Mouse (Mus musculus) kidney, embryonic 16.5 days (tissue): ENCODE results near the gene Ptprt. TPM values are rescaled to one million over a fixed set of nuclear protein-coding genes. Genes with fewer than 3 reads are reported as not detected.
A peak's percentile ranks its signal among the peaks of the same experiment; 100 is the strongest.

ENCODE experiments used
- ATAC-seq: fragments of 200-750 bp; cut with Nextera tagmentation; 2 replicates; pipeline ENCODE4 v1.8.0; 2017; ENCODE audit warnings: moderate TSS enrichment; ENCODE audit not compliant: low FRiP score, low TSS enrichment
- H3K27ac ChIP-seq: fragments of 300-500 bp; sonication (generic); 2 replicates; pipeline ENCODE4 v1.5.1; 2014; ENCODE audit warnings: low read length
- H3K27me3 ChIP-seq: fragments of 300-500 bp; sonication (generic); 2 replicates; pipeline ENCODE4 v1.6.1; 2014; ENCODE audit warnings: low read length, control low read depth, mixed read lengths; ENCODE audit not compliant: insufficient read depth
- H3K36me3 ChIP-seq: fragments of 300-500 bp; sonication (generic); 2 replicates; pipeline ENCODE4 v1.6.1; 2014; ENCODE audit warnings: low read length, control low read depth, mixed read lengths; ENCODE audit not compliant: insufficient read depth
- H3K4me1 ChIP-seq: fragments of 300-500 bp; sonication (generic); 2 replicates; pipeline ENCODE4 v1.6.1; 2014; ENCODE audit warnings: low read length, control low read depth, mixed read lengths; ENCODE audit not compliant: insufficient read depth
- H3K4me2 ChIP-seq: fragments of 300-500 bp; sonication (generic); replicated peaks from 2 replicates; pipeline ENCODE4 v1.6.1; 2014; ENCODE audit warnings: low read depth, low read length
- H3K4me3 ChIP-seq: fragments of 300-500 bp; sonication (generic); 2 replicates; pipeline ENCODE4 v1.5.1; 2014; ENCODE audit warnings: mild to moderate bottlenecking, low read length
- H3K9ac ChIP-seq: fragments of 300-500 bp; sonication (generic); replicated peaks from 2 replicates; pipeline ENCODE4 v1.6.1; 2014; ENCODE audit warnings: low read length
- H3K9me3 ChIP-seq: fragments of 300-500 bp; sonication (generic); 2 replicates; pipeline ENCODE4 v1.6.1; 2016; ENCODE audit warnings: low read length, control low read depth
- WGBS: fragments of 180-500 bp; shearing (Covaris S2); extraction: QIAGEN DNeasy Blood & Tissue Kit; methylation state at CpG from one replicate; pipeline ENCODE4 v1.1.7; 2014; 5-methylcytosine and 5-hydroxymethylcytosine counted together
- polyA plus RNA-seq: library from polyadenylated mRNA; unstranded; fragments of >200 nt; fragmentation: Nextera tagmentation; extraction: Ambion mirVana; gene quantifications from 2 replicates; pipeline ENCODE4 v1.2.1, GENCODE M21; 2015

The Ptprt gene
- polyA plus RNA-seq, 1 experiment from 2014 or later: 3.2 TPM

DNA sequence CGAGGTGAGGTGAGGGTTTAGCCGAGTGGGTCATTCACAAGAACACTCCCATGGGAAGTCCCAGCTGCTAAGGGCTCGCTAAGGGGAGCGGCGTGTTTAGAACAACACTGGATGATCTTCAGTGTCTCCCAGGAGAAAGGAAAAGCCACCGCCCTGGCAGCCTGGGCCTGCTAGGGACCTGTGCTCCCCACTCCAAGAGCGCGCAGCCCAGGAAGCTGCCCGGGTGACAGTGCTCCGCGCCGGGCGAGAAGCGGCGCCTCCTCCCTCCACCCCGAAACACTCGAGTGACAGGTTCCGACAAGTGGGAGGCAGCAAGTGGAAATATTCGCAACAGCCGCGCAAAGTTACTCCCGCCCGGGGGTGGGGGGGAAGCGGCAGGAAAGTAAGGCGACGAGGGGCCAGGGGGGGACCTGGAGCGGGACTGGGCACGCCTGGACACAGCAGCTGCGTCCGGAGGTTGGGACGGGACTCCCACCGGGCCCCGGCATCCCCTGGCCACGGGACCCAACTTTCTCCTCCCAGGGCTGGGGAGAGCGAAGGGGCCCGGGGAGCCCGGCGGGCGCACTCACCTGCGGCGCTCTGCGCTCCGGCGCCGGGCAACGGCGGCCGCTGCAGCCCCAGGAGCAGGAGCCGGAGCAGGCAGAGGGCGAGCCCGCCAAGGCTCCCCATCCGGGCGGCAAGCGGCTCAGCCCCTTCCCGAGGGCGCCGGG is 561 bp downstream of the Ptprt start:
- no peaks in the 10 kb centered on the region for H3K9me3 ChIP-seq
- ATAC-seq: peak; percentile 39; the same call in 1 of the 2 replicates
- under 1% methylated on average over 45 of the region's 57 CpGs for WGBS

DNA sequence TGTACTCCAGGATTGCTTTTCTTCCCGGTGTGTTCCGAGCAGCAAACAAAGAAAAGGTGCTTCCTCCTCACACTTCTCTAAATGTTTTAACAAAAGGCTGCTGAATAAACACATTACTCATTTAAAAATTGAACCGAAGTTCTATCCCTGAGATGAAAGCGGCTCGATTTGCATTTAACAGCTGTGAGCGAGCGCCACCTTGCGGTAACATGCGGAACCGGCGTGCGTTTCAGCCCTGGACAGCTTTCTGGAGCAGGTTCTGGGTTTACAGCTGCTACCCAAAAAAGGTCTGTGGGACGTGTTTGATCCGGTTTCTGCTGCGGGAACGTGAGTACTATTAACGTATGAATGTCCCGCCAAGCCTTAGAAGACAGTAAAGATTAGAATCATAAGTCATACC is 1.9 kb downstream of the Ptprt start:
- H3K27me3 ChIP-seq: peaks cover 64% of the 10 kb centered on the region
- peaks cover 26% of the 10 kb centered on the region for H3K4me1 ChIP-seq
- WGBS: under 1% methylated on average over 18 of the region's 18 CpGs
- no peak overlapping the region for H3K27ac ChIP-seq
- no peak overlapping the region for H3K9ac ChIP-seq
- ATAC-seq: no peak
- no peaks in the 10 kb centered on the region for H3K36me3 ChIP-seq
- no peaks in the 10 kb centered on the region for H3K9me3 ChIP-seq
- H3K4me2 ChIP-seq: peak overlapping the region; percentile 95
- peak overlapping the region; percentile 56 for H3K4me3 ChIP-seq

More for the DNA sequence above, 561 bp downstream of the Ptprt start:
- Histone ChIP-seq H3K27ac (no peak overlapping the region), H3K36me3 (no peaks in the 10 kb centered on the region), H3K4me2 (peak overlapping the region; percentile 95), H3K27me3 (peaks cover 64% of the 10 kb centered on the region), H3K9ac (peak overlapping the region; percentile 64), H3K4me1 (peaks cover 26% of the 10 kb centered on the region), H3K4me3 (peak overlapping the region; percentile 56)

DNA sequence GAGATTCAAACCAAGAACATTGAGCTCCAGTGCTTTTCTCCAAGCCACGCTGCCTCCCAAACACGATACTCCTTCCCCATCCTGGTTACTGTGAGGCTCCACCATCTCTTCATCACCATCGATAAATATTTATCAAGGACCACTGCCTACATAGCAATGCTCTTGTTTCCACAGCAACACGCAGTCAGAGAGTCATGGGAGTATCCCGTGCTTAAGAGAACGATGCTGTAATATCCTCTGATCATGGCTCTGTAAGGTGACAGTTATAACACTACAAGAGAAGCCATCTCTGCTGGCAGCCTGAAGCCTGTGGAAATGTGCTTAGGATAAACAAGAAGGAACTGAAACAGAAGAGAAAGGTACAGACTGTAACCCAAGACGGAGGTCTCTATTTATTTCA is 3.4 kb downstream of the Ptprt start:
- H3K27ac ChIP-seq: no peak overlapping the region
- no peaks in the 10 kb centered on the region for H3K36me3 ChIP-seq
- 46% methylated on average over 7 of the region's 7 CpGs for WGBS
- H3K27me3 ChIP-seq: peaks cover 64% of the 10 kb centered on the region
- no peak overlapping the region for H3K9ac ChIP-seq
- H3K4me2 ChIP-seq: no peak overlapping the region
- H3K4me1 ChIP-seq: peaks cover 26% of the 10 kb centered on the region
- no peak for ATAC-seq
- H3K9me3 ChIP-seq: no peaks in the 10 kb centered on the region
- no peak overlapping the region for H3K4me3 ChIP-seq

- H3K27ac ChIP-seq: no peak overlapping the region
- H3K9me3 ChIP-seq: no peaks in the 10 kb centered on the region
- ATAC-seq: no peak
- H3K36me3 ChIP-seq: no peaks in the 10 kb centered on the region
- H3K9ac ChIP-seq: no peak overlapping the region
- H3K4me1 ChIP-seq: peaks cover 3% of the 10 kb centered on the region
- WGBS: 85% methylated on average over 4 of the region's 4 CpGs
- H3K4me3 ChIP-seq: no peak overlapping the region
- no peak overlapping the region for H3K4me2 ChIP-seq
- H3K27me3 ChIP-seq: peaks cover 33% of the 10 kb centered on the region
Measured at GRCm38 (mm10) chr2:162654416-162654815, 6.5 kb downstream of the Ptprt start.

DNA sequence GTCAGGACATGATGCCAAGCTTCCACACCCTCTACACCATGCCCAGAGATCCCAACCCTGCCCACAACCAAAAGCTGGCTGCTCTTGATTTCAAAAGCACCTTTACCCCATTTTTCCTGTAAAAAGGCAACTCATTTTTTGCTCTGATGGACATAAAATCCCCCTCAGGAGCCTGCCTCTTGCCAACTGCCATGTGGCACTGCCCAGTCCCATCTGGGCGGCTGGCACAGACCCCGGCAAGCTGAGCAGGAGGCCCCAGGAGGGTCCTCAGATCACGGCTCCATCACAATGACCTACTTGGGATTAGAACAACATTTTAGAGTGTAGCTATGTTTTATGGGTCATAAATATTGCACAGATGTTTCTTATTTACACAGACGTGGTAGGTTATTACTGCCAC is 22.3 kb downstream of the Ptprt start:
- Histone ChIP-seq H3K27ac (no peak overlapping the region), H3K4me2 (no peak overlapping the region), H3K27me3 (no peaks in the 10 kb centered on the region), H3K36me3 (no peaks in the 10 kb centered on the region), H3K4me1 (0 out of 2 replicates have a peak, but pooled peaks cover 3% of the 10 kb centered on the region), H3K9ac (no peak overlapping the region), H3K4me3 (no peak overlapping the region), H3K9me3 (no peaks in the 10 kb centered on the region)
- ATAC-seq: no peak
- 54% methylated on average over 4 of the region's 4 CpGs for WGBS

- 0 out of 2 replicates have a peak, but pooled peaks cover 3% of the 10 kb centered on the region for H3K4me1 ChIP-seq
- no peak overlapping the region for H3K4me3 ChIP-seq
- H3K9ac ChIP-seq: no peak overlapping the region
- ATAC-seq: no peak
- no peak overlapping the region for H3K4me2 ChIP-seq
- 65% methylated on average over 1 of the region's 1 CpGs for WGBS
- H3K27ac ChIP-seq: no peak overlapping the region
- no peaks in the 10 kb centered on the region for H3K36me3 ChIP-seq
- H3K9me3 ChIP-seq: no peaks in the 10 kb centered on the region
- no peaks in the 10 kb centered on the region for H3K27me3 ChIP-seq
Measured at GRCm38 (mm10) chr2:162637537-162637936, 23.4 kb downstream of the Ptprt start.

DNA sequence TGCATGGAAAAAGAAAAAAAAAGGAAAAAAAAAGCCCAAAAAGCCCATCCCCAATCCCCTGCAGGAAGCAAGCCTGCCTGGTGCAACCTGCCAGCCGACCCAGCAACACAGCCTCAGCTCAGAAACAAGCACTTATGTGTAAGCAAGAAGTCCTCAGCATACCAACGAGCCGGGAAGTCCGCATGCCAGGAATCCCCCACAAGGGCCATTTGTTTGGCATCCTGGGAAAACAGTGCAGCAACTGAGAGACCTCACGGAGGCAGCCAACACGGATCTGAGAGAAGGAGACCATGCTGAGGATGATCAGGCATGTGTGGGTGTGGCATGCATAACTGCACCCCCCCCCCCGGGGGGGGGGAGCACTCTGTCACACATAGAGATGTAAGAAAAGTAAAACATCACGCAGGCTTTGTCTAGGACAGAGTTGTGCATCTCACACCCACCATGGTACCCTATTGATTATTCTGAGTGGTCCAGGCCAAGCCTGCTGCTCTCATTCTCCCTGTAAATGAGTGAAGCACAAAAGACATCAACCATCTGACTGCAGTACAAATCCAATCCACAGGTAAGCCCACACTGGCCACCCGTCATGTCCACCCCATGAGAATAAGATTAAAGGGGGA is 24.4 kb downstream of the Ptprt start:
- no peaks in the 10 kb centered on the region for H3K27me3 ChIP-seq
- H3K4me1 ChIP-seq: 0 out of 2 replicates have a peak, but pooled peaks cover 3% of the 10 kb centered on the region
- no peak overlapping the region for H3K27ac ChIP-seq
- ATAC-seq: no peak
- WGBS: 44% methylated on average over 9 of the region's 9 CpGs
- H3K4me3 ChIP-seq: no peak overlapping the region
- H3K9me3 ChIP-seq: no peaks in the 10 kb centered on the region
- H3K9ac ChIP-seq: no peak overlapping the region
- H3K4me2 ChIP-seq: no peak overlapping the region
- no peaks in the 10 kb centered on the region for H3K36me3 ChIP-seq

DNA sequence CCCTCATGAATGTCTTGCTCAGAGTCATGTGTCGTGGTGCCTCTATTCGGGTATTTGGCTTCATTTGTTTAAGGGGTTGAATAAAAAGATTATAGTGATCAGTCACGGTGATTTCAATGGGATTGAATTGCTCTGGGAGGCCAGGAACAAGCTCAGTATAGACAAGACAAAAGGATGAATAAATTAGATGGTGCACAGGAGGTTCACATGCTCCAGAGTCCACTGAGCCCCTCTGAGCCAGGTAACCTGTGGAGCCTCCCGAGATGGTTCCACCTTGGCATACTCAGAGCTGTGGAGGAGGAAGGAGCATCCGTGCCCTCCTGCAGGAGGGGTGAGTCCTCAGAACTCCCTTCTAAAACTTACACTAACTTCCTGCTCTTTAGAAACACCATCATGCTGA is 26.0 kb downstream of the Ptprt start:
- Histone ChIP-seq H3K4me2 (no peak overlapping the region), H3K27me3 (no peaks in the 10 kb centered on the region), H3K9ac (no peak overlapping the region), H3K36me3 (no peaks in the 10 kb centered on the region), H3K4me1 (0 out of 2 replicates have a peak, but pooled peaks cover 3% of the 10 kb centered on the region), H3K4me3 (no peak overlapping the region), H3K9me3 (no peaks in the 10 kb centered on the region), H3K27ac (no peak overlapping the region)
- ATAC-seq: no peak
- 83% methylated on average over 5 of the region's 5 CpGs for WGBS

- Histone ChIP-seq H3K4me1 (no peaks in the 10 kb centered on the region), H3K9ac (no peak overlapping the region), H3K36me3 (no peaks in the 10 kb centered on the region), H3K4me2 (no peak overlapping the region), H3K27ac (no peak overlapping the region), H3K4me3 (no peak overlapping the region), H3K9me3 (no peaks in the 10 kb centered on the region), H3K27me3 (no peaks in the 10 kb centered on the region)
- no peak for ATAC-seq
- 83% methylated on average over 3 of the region's 3 CpGs for WGBS
Measured at GRCm38 (mm10) chr2:162626076-162626475, 34.9 kb downstream of the Ptprt start.

DNA sequence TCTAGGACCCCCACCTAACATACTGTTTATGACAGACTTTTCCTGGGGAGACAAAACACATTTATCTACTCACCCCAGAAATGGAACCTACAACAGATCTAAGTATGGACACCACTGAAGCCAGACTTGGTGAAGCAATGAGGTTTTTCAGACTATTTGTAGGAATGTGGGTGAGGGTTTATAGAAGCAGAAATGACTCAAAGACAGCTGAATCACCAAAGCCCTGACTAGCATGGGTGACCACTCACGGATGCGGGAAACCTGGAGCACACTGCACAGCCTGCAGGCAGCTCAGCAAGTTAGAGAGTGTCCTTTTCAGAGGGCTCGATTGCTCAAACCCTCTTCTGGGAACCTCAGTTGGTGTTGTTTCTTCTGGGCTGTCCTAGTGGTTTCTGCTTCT is 36.2 kb downstream of the Ptprt start:
- Histone ChIP-seq H3K9ac (no peak overlapping the region), H3K4me2 (no peak overlapping the region), H3K27ac (no peak overlapping the region), H3K27me3 (no peaks in the 10 kb centered on the region), H3K9me3 (no peaks in the 10 kb centered on the region), H3K4me1 (no peaks in the 10 kb centered on the region), H3K4me3 (no peak overlapping the region), H3K36me3 (no peaks in the 10 kb centered on the region)
- 89% methylated on average over 3 of the region's 3 CpGs for WGBS
- ATAC-seq: no peak
